Mouse (Mus musculus): ENCODE measurements around the gene Slc30a7.

- TF ChIP-seq GATA1 (IDR thresholded peaks at IDR 0.05; ENCODE audit: low read length) = no peak
- TF ChIP-seq TAL1 (IDR thresholded peaks at IDR 0.05; ENCODE audit: low read length) = no peak
These were observed 15.1 kb downstream of the Slc30a7 start for GRCm38 (mm10) chr3:115992103-115992502.

All from erythroblast, embryonic 14.5 days (primary cell).